Mouse (Mus musculus) right cerebral cortex, postnatal 25 days (tissue): ENCODE data around the gene Tmcc2.
A peak's percentile ranks its signal among the peaks of the same experiment; 100 is the strongest.

Experiments
- DNase-seq: peaks from one replicate; pipeline ENCODE4 v3.0.0; 2022

Gene Tmcc2

DNA sequence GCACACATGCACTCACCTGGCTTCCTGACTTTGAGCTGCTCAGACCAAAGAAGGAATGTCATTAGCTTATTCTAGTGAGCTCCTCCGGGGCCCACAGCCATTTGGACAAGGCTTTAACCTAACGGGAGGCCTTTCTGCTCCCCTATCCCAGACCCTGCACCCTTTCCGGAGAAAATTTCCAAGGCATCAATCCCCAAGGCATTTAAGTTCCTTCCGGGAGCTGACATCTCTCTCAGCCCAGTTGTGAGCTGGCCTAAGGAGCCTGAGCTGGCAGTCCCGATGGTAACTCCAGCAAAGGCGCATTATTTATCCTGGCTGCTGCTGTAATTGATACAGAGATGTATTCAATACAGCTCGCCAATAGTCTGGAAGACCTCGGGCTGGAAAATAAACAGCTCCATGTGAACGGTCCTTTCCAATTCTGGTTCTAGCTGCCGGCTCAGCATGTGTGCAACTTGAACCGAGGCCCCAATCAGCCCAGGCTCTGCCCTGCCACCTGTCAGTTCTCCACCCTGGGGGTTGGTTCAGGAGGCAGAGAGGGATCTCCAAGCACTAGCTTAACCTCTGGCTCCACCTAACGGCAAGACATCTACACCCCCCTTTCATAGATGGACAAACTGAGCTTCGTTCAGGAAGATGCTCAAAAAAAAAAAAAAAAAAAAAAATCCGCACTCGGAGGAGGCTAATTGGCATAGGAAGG, 1.0 kb downstream of the Tmcc2 start:
- DNase-seq: peak; percentile 64

DNA sequence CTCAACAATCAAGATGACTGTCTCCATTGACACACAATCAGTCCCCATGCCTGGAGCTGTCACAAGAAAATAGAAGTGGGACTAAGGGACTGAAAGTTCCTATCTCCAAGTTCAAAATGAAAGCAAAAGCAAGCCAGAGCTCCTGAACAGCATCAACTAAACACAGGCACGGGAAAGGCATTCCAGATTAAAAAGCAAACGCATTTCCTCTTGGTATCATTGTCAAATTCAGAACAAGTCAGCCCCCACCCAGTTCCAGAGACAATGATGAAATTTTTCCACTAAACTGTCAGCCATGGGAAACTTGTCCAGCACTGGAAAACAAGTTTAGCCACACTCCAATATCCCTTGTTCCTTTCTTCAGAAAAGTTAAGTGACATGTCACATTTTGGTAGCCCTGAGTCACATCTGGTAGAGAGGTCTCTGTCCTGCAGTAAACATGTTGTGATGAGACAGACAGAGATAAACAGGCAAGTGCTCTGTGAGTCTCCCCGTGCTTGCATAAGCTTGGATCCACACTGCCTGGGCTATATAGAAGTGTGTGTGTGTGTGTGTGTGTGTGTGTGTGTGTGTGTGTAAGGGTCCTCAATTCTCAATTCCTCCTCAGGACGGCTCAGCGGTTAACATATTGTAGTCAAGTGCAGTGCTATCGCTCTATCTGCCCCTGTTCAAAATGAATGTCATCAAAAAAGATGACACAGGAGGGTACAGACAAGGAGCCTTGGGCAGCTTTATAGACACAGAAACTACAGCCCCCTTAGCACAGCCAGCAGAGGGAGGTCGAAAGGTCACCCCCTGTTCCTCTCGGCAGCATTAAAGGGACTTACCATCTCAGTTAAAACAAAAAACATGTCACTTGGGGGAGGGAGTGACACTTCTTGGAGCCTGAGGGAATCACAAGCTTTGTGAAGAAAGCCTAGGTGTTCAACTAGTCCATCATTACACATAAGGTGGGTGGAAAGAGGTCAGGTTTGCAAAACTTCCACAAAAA, 2.0 kb downstream of the Tmcc2 start:
- no peak for DNase-seq

GRCm38 (mm10) chr1:132387943-132388342, 3.1 kb downstream of the Tmcc2 start:
- DNase-seq: no peak

GRCm38 (mm10) chr1:132386266-132386665, 4.8 kb downstream of the Tmcc2 start:
- no peak for DNase-seq

- no peak for DNase-seq
Measured at GRCm38 (mm10) chr1:132385711-132386110, 5.4 kb downstream of the Tmcc2 start.

GRCm38 (mm10) chr1:132385266-132385665, 5.8 kb downstream of the Tmcc2 start:
- no peak for DNase-seq

DNA sequence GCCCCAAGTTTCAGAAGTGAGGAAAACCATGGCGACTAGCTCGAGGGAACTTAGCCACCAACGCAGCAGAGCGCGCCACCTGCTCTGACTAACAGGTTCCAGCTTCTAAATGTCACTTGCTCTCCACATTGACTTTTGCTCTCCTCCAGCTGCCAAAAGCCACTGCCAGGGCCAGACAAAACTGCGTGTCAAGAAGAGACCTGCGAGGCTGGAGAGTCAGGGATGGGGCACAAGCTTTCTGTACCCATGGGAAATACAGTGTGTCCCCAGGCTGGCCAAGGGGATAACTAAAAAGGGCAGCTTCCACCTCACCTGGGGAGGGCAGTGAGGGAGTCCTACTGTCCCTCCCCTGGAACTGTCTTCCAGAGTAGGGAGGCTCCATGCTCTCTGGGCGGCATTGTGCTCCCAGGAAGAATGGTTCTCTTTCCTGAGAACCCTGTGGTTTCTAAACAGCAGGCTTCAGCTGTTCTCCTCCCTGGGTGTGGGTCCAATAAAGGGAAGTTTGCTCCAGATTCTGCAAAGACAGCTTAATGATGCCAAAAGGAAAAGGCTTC, 7.0 kb downstream of the Tmcc2 start:
- DNase-seq: peak; percentile 57

DNA sequence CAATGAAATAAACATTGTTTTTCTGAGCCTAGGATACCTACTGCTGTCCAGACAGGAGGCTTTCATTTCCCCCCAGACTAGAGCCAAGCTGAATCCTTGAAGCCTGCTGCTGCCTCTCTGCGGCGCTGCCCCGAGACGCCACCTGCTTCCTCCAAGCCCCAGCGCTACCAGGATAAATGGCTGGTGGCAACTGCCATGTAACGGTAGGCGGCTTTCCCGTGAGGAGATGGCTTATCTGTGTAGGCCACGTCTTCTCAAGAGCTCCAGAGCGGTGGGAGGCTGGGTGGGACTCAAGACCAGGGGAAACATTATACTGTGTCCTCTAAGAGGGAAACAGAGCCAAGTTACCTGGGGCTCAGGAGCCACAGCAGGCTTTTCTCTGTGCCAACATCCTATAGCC, 9.2 kb downstream of the Tmcc2 start:
- no peak for DNase-seq

- DNase-seq: no peak
Measured at GRCm38 (mm10) chr1:132380550-132381100, 10.5 kb downstream of the Tmcc2 start.

DNA sequence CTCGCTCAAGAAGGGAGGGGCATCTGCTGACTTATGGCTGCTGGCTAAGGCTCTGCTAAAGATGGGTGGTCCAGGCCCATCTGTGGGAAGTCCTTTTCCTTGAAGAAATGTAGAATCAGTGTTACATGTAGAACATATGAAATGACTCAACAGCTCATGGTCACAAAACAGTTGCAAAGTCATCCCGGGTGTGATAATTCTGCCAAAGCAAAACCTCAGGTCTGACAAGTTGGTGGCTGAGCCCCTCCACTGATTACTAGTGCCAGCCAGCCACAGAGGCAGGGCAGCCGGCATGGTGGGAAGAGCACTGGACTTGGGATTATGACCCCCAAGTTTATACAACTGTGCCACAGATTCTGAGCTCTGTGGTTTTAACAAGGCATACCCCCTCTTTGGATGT, 13.3 kb downstream of the Tmcc2 start:
- DNase-seq: peak; percentile 3

DNA sequence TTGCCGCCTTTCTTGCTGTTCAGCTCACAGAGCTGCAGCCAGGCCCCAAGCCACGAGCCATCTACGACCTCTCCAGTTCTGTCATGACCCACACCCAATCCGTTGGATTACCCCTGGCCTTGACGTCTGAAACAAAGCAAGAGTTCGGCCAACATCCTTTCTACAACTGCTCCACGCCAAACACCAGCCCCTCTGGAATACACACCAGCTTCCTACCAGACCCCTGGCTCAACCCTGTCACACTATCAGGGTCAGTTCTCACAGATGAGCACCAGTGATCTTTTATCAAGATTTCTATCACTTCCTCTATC, 14.1 kb downstream of the Tmcc2 start:
- DNase-seq: no peak

DNA sequence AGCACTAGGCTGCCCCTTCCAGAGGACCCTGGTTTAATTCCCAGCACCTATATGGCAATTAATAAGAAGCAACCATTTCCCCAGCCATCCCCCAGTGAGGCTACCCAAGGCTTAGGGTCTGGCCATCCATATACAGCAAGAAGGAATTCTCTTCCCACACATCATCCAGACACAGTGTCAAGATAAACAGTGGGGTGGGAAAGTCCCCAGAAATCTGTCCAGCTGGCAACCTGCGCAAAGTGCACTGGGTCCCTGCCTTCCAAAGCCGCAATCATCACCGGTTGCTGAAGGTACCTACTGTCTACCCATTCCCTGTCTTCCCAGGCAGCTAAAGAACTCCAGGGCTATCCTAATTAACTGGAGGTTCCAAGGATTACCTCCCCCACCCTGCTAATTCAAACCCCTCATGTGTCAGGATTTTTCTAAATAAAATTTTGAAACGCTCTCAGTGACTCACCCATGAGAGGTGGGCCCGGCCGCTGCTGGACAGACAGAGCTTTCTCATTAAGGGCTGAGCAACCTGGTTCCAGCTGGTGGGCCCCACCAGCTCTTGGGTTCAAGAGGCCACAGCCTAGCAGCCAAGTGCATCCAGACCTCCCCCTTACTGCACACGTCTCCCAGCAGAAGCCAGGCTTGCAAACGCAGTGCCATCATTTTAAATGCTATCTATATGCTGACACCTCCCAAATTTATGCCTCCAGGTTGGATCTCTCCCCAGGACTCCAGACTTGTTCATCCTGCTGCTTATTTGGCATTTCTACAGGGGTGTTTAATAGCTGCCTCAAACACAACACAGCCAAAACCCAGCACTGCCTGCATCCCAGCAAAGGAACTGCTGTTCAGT, 14.6 kb downstream of the Tmcc2 start:
- peak; percentile 29 for DNase-seq

- peak; percentile 35 for DNase-seq
Measured at GRCm38 (mm10) chr1:132375256-132375655, 15.8 kb downstream of the Tmcc2 start.

DNA sequence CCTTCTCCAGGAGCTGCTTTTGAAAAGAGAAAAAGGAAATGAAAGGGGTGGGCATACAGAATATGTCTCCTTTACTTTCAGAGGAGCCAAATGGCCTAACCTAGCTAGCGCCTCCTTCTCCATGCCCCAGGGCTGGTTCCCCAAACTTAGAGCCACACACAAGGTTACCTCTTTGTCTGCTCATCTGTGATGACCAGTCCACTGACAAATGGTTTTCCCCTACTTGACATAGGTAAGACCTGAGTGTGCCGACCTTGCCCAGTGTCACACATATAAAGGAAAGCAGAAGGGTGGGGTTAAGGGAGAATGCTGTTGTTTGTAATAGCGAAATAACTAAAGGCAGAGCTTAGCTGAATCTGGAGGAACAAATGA, 16.2 kb downstream of the Tmcc2 start:
- peak; percentile 2 for DNase-seq

DNA sequence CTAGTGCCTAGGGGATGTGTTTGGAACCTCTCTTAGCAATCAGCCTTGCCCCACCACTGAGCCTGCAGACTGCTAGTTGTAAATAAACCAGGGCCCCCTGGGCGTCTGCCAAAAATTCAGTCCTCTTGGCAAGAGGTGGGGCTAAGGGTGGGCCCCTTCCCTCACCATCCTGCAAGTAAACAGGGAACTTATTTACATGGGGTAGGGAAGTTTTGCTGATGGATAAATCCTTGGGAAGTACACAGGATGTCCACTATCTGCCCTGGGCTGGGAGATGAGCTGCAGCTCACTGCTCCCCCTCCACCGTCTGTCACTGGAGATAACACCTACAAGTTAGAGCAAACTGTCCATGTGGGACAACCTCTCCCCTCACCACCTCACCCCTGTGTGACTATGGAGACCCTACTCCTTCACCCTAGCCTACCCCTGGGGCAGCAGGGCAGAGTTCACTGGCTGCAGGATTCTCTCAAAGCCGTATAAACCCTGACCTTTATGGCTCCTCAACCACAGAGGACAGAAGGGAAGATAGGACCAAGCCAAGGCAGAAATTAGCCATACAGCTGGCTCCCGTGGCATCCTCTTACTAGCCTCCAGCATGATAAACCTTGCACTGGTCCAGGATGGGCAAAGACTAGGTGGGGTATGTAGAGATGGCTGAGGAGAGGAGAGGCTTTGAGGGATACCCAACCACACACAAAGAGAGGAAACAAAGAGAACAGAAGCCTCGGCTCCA, 16.8 kb downstream of the Tmcc2 start:
- DNase-seq: no peak

DNA sequence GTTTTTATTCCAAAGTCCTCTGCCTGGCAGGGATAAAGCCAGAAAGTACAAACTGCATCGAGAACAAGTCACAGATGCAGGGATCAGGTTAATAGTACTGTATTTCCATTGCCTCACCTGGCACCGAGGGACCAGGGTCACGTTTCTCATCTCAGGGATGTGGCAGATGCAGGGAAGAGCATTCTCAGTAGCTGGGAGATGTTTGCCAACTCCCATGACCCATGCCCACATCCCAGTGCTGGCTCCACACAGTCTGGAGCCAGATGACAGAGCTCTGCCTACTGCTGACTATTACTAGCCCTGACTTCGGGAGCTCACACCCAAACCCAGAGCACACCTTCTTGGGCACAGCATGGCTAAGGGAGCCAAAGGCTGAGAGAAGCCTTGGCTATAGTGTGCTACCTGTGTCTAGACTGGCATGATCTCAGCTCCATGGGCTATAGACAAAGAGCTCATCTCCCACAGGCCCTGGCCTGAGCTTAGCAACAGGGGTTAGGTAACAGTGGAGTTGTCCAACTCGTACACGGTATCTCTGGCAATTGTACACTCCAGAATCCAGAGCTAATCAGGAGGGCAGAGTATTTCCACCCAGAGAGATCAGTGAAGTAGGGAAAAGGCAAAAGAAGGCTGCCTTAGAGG, 18.1 kb downstream of the Tmcc2 start:
- no peak for DNase-seq

- DNase-seq: no peak
Measured at GRCm38 (mm10) chr1:132372354-132372753, 18.7 kb downstream of the Tmcc2 start.

DNA sequence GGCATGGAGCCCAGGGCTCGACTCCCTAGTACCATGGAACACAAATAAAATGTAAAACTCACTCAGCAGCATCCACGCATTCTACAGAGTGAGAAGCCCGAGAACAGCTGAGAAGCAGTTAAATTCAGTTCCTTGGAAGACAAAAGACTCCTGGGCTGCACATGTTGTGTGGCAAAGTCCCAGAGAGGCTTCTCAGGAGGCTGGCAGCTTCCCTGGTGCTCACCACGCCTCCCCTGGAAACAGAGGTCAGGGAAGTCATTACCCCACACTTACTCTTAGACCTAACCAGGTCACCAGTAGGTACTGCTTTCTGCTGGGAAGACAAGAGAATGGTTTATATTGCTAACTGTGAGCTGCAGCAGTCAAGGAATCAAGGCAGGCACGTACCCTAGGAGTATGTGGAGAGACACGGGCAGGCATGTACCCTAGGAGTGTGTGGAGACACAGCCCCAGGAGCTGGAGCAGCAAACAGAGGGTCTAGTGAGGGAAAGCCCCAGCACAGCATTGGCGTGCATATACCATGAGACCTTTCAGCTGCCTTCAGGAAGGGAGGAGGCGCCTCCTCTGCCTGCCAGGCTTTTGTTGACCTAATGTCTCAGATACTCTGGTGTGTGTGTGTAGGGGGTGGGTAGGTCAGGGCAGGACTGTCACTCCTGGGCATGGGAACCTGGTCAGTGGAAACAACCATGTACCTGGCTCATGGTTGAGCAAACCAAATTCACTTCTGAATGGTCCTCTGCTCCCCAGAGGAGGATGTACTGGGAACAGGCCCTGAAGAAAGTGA, 19.6 kb downstream of the Tmcc2 start:
- DNase-seq: no peak

GRCm38 (mm10) chr1:132370681-132371173, 20.4 kb downstream of the Tmcc2 start:
- DNase-seq: no peak
